Mouse (Mus musculus): ENCODE data around the gene Pgm5. TPM values are rescaled to one million over a fixed set of nuclear protein-coding genes. Genes with fewer than 3 reads are reported as not detected.
"Not testable (repeated sequence)": the region's sequence is repeated elsewhere in the genome, so short reads cannot be mapped to it uniquely, and the experiment has no call there.

Gene Pgm5
- total RNA-seq, 2 experiments from 2014 or later = 10.7 to 15.1 TPM

DNA sequence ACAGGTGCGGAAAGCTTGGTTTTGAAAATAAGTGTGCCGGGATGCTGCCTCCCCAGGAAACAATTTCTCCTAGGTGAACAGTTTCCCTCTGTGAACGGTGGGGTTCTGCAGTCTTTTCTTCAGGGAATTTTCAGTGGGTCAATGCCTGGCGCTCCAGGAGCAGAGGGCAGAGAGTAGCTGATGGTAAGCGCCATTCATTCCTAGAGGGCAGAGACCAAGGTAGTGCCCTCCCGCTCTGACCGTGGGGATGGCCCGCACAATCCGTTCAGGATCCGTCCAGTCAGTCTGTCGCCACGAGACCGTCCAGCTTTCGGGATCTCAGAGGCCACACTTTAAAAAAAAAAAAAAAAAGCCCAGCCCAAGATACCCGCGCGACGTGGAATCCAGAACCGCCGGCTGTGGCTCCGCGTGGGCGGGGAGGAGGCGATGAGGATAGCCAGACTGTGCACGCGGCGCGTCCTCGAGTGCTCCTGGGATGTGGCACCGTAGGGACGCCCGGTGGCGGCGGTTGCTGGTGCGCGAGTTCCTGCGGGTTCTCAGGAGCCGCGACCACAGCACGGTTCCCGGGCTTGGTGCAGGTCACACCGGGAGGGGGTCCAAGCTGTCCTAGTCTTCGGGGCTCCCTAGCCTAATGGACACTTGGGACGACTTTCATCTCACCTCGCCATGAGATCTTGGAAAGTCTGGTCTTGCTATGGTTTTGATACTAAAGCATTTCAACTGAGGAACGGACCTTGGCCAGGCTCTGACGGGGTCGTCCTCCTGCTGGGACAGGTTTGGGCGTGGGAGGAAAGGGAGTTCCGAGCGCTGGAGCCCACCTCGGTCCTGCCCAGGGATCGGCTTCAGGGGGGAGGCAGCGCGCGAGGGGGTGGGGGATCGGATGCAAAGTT lies 35.6 kb upstream of the Pgm5 start:
- no peak for DNase-seq
- no peak overlapping the region for H3K27ac ChIP-seq
- H3K4me3 ChIP-seq = no peak overlapping the region; the same call in 1 of the 2 replicates
- no peak for TF ChIP-seq CTCF (IDR thresholded peaks at IDR 0.05)
- intact Hi-C loops (cut with DNase I) = no loop called here

DNA sequence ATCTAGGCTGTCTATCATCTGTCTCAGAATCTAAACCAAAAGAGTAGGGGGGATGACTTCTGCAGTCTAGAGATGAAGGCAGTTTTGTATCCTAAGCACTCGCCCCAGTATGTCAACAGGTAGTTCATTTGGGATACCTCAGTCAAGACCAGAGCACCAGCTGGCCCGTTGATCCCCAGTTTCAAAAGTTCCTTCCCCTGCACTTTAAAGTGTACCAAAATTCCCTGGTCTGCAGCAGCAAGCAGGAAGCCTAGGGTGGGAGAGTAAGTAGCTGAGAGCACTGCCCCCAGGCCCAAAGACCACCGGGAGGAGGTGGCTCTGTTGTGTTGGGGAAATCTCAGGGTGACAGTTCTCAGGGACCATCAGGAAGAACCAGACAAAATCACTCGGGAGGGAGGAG lies 34.9 kb upstream of the Pgm5 start:
- intact Hi-C loops (cut with DNase I) = no loop called here
- H3K27ac ChIP-seq = no peak overlapping the region
- TF ChIP-seq CTCF (IDR thresholded peaks at IDR 0.05) = no peak

DNA sequence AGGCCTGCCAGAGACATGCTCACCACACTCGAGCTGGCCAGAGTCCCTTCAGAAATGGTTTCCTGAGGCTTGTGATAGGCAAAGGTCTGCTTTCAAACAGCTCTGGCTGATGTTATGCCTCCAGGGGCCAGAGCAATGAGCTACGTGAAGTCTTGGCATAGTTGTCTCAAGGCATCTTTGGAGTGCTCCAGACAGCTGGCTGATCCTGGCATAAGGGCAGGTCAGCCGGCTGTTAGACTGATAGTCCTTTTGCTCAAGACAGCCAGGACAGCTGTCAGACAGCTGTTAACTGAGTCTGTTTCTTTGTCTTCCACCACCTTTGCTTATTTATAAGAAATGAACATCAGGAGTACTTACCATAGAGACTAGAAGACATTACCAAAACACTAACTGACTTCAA lies 25.2 kb upstream of the Pgm5 start:
- no peak for TF ChIP-seq CTCF (IDR thresholded peaks at IDR 0.05)
- DNase-seq = no peak
- intact Hi-C loops (cut with DNase I) = loop anchor here (5.0 kb wide), 1 partner anchor 265 kb away; no protein-coding TSS in a partner anchor
- Histone ChIP-seq H3K27ac (no peak overlapping the region), H3K4me3 (no peak overlapping the region)

More for the DNA sequence above, 34.9 kb upstream of the Pgm5 start:
- H3K4me3 ChIP-seq = no peak overlapping the region
- no peak for DNase-seq

DNA sequence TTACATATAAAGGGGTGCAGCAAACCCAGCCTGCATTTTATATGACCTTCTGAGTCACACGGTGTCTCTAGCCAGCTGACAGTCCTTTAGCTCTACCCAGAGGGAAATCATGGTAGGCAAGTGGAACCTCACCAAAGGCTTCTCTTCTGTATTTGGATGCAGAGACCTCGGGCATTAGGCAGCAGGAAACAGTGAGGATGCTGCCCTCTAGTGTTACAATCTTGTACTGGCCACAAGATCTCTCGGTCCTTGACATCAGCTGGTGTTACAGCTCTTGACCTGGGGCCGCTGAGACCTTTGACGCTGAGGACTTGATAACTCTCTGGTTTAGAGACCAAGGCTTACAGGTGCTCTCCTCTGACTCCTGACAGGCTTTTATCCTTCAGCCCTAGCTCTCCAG lies 23.8 kb upstream of the Pgm5 start:
- intact Hi-C loops (cut with DNase I) = loop anchor here (5.0 kb wide), 1 partner anchor 263 kb away; no protein-coding TSS in a partner anchor
- Histone ChIP-seq H3K27ac (no peak overlapping the region), H3K4me3 (no peak overlapping the region)
- peak; percentile 33 for DNase-seq
- peak; percentile 87 for TF ChIP-seq CTCF (IDR thresholded peaks at IDR 0.05)

DNA sequence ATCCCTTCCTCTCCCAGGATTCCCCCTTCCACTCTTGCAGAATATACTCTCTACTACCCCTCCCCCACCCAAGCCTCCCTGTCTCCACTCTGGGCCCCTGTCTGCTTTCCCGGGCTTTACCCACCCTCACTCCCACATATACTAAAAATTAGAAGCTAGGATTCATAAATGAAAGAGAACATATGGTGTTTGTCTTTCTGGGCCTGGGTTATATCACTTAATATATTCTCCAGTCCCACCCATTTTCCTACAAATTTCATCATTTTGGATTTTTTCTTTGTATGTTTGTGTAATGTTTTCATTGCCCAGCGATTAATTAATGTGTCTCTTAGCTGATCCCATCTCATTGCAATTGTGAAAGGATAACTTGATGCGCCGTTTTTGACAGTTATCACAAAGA lies 19.6 kb upstream of the Pgm5 start:
- DNase-seq = no peak

DNA sequence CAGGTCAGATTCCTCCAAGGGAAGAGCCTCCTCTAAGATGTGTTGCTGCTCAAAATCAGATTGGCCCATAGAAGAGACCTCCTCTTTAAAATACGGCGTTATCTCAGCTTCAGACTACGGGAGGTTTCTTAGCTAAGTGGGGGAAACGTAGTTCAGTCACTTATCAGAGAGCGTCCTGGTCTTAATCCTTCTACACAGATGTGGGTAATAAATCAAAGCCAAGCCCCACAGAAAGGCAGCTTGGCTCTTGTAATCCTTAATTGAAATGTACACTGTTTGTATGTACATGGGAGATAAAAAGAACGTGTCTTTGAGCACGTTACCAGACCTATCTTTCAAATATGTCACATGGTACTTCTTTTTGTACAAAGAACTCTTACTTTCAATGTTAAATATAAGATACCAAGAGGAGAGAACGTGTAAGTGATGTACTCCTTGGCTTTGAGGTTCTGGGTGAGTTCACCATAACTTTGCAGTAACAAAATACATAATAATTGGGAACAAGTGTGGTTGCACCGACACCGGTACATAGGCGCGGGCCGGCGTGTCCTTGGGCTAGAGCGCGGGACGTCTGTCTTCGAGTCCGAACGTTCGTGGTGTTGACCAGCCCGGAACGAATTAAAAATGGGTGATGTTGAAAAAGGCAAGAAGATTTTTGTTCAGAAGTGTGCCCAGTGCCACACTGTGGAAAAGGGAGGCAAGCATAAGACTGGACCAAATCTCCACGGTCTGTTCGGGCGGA lies 13.6 kb upstream of the Pgm5 start, which contains the start of gene Gm10053:
TSS of gene Gm10053 (plus strand) at position 558 of the 742 bp plus-strand sequence.
- DNase-seq; intact Hi-C loops (cut with DNase I); H3K27ac ChIP-seq; H3K4me3 ChIP-seq: not testable (repeated sequence)

More for the DNA sequence above, 19.6 kb upstream of the Pgm5 start:
- Histone ChIP-seq H3K27ac (no peak overlapping the region), H3K4me3 (no peak overlapping the region)
- TF ChIP-seq CTCF (IDR thresholded peaks at IDR 0.05) = no peak
- intact Hi-C loops (cut with DNase I) = no loop called here

DNA sequence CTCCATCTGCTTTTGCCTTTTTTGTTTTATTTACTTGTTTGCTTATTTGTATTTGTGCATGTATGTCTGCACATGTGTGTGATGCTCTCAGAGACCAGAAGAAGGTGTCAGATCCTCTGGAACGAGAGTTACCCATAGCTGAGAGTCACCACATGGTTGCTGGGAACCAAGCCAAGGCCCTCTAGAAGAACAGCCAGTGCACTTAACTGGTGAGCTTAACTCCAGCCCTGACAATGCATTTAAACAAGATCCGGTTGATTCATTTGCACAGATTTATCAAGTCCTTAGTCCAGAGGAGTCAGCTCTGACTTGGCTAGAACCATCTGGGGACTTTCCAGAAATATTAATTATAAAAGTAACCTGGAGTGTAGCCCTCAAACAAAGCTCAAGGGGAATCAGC lies 12.2 kb upstream of the Pgm5 start:
- Histone ChIP-seq H3K4me3 (no peak overlapping the region), H3K27ac (no peak overlapping the region)
- intact Hi-C loops (cut with DNase I) = loop anchor here (5.0 kb wide), 1 partner anchor 572 kb away; no protein-coding TSS in a partner anchor
- DNase-seq = no peak
- TF ChIP-seq CTCF (IDR thresholded peaks at IDR 0.05) = no peak

DNA sequence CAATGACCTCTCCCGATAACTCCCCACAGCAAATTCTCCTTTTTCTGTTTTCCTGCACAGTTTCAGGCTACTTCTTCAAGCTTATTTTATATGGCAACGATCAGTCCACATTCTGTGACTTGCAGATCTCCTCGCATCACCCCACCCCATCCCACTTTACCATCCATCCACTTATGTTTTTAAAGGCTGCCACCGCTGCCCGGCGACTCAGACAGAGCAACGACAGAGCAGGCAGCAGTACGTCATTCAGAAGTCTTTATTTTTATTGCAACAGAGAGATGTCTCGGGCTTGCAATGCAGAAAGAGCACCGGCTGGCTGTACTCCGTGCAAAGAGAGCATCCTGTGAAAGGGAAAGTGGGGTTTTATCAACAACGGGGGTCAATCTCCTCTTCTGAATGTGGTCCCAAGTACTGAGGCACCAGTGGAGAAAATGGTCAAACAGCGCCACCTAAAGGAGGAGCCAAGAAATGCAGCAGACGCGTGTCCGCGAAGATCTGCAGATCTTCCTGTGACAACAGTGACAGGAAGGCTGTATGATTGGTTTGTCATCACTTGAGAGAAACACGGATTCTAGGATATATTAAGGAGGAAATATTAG lies 9.5 kb upstream of the Pgm5 start:
- Histone ChIP-seq H3K27ac (no peak overlapping the region), H3K4me3 (peak overlapping the region; percentile 63)
- DNase-seq = peak; percentile 60
- peak; percentile 88 for TF ChIP-seq CTCF (IDR thresholded peaks at IDR 0.05)
- intact Hi-C loops (cut with DNase I) = loop anchor here (2.0 to 5.0 kb wide), 3 partner anchors 166 to 569 kb away; no protein-coding TSS in a partner anchor

DNA sequence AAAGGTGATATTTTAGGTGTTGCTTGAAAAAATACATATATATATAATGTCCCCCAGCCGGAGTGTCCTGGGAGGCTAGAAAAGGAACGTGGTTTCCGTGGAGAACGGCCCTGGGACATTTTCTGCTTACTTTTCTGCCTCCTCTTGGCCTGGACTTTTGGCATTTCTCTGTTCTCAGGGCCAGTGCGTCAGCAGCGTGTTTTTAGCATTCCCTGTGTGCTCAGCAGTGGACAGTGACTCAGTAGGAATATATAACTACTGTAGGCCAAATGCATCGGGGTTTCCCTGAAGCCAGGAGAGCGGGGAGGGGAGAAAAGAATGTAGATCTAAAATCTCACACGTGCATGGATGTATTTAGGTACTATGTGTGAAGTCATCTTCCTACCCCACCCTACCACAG lies 3.8 kb upstream of the Pgm5 start:
- TF ChIP-seq CTCF (IDR thresholded peaks at IDR 0.05) = no peak
- no peak overlapping the region for H3K4me3 ChIP-seq
- H3K27ac ChIP-seq = no peak overlapping the region
- no peak for DNase-seq
- intact Hi-C loops (cut with DNase I) = no loop called here

DNA sequence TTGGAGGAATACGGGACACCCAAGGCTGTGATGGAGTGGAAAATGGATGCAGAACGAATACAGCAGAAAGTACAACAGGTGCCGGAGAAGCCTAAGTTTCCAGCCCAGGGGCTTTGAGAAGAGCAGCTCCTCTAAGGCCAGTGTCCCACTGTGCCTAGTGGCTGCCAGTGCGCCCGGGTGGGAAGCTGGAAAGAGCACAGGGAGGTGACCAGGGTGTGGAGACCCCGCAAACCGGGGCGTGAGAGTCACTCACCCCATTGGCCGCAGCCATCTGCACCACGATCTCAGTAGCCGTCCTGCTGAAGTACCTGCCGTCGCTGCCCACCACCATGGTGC lies 411 bp downstream of the Pgm5 start:
- TF ChIP-seq CTCF (IDR thresholded peaks at IDR 0.05) = no peak
- H3K4me3 ChIP-seq = peak overlapping the region; percentile 82
- peak overlapping the region; percentile 86 for H3K27ac ChIP-seq
- no peak for DNase-seq
- intact Hi-C loops (cut with DNase I) = no loop called here

DNA sequence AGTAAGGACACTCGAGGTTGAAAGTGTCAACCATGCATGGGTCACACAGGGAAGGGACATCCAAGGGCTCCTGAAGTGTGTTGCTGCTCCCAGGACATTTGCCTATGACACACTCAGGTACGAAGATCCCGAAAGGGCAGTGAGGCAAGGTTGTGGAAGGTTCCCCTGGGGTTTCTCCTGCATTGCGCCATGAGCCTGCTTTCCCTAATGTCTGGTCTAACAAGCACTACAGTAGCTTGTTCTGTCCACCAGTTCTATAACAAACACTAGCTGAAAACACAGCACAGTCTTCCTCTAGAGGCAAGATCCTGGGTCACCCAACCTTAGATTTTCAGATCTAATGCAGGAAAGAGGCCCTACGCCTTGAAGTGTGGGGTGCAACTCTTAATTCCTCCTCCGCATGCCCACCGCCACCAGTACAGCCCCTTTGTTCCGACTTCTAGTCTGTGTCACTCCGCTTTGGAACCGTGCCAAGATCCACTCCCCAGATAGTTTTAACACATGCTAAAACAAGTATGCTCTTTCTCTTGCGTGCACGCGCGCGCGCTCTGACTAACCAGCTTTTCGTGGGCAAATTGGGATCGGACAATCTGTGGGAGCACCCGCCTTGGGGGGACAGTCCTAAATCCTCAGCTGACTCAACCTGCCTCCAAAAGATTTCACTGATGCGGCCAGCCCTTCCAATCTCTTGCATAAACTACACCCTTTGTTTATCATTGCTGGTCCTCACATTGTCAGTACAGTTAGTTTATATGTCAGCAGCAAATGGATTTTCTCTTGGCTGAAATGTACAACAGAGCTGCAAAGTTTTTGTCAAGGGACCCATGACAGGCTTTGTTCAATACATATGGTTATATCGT lies 10.0 kb downstream of the Pgm5 start:
- peak overlapping the region; percentile 70 for H3K27ac ChIP-seq
- intact Hi-C loops (cut with DNase I) = no loop called here
- DNase-seq = peak; percentile 66
- H3K4me3 ChIP-seq = peak overlapping the region; percentile 54
- TF ChIP-seq CTCF (IDR thresholded peaks at IDR 0.05) = no peak

DNA sequence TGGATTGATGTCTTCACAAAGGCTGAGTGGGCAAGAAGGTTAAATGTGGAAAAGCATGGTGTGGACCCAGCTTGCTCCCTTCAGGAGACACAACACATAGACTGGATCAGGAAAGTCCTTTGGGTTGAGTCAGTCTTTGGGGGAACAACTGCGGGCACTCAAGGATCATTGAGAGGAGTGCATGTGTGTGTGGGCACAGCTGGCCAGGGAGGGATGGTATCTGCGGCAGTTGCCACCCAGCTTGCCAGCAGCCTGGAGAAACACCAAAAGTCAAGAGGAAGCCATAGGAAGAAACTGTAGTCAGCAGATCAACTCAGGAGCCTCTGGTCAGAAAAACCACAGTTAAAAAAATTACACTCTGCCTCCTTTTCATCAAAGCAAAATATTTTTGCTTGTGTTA lies 12.8 kb downstream of the Pgm5 start:
- intact Hi-C loops (cut with DNase I) = no loop called here
- no peak for TF ChIP-seq CTCF (IDR thresholded peaks at IDR 0.05)
- Histone ChIP-seq H3K27ac (no peak overlapping the region), H3K4me3 (no peak overlapping the region)
- peak; percentile 22 for DNase-seq
